Mouse (Mus musculus): ENCODE measurements around the gene Ankrd22.
"Not testable (repeated sequence)": the region's sequence is repeated elsewhere in the genome, so short reads cannot be mapped to it uniquely, and the experiment has no call there.

The Ankrd22 gene

GRCm38 (mm10) chr19:34165891-34166290 is at the start of gene Ankrd22:
Gene Ankrd22, minus strand, starts transcription at chr19:34166053.
- DNase-seq (ENCODE audit: low read depth), result peak; percentile 11

GRCm38 (mm10) chr19:34214136-34214535 is 48.3 kb upstream of the Ankrd22 start:
- DNase-seq (ENCODE audit: low read depth), result no peak

- DNase-seq (ENCODE audit: low read depth), result no peak
These were observed 47.4 kb upstream of the Ankrd22 start for GRCm38 (mm10) chr19:34213251-34213645.

GRCm38 (mm10) chr19:34212489-34213250 is 46.8 kb upstream of the Ankrd22 start:
- no peak for DNase-seq (ENCODE audit: low read depth)

- DNase-seq (ENCODE audit: low read depth), result no peak
These were observed 45.0 kb upstream of the Ankrd22 start for GRCm38 (mm10) chr19:34210841-34211240.

- DNase-seq (ENCODE audit: low read depth), result no peak
These were observed 44.2 kb upstream of the Ankrd22 start for GRCm38 (mm10) chr19:34209930-34210581.

- no peak for DNase-seq (ENCODE audit: low read depth)
These were observed 43.2 kb upstream of the Ankrd22 start for GRCm38 (mm10) chr19:34209031-34209430.

GRCm38 (mm10) chr19:34206760-34207440 is 41.0 kb upstream of the Ankrd22 start:
- DNase-seq (ENCODE audit: low read depth), result no peak

- not testable (repeated sequence) for DNase-seq (ENCODE audit: low read depth)
These were observed 40.3 kb upstream of the Ankrd22 start for GRCm38 (mm10) chr19:34206128-34206527.

GRCm38 (mm10) chr19:34202668-34203067 is 36.8 kb upstream of the Ankrd22 start:
- DNase-seq (ENCODE audit: low read depth), result no peak

GRCm38 (mm10) chr19:34199488-34199887 is 33.6 kb upstream of the Ankrd22 start:
- peak; percentile 11 for DNase-seq (ENCODE audit: low read depth)

GRCm38 (mm10) chr19:34198901-34199300 is 33.0 kb upstream of the Ankrd22 start:
- DNase-seq (ENCODE audit: low read depth), result no peak

- no peak for DNase-seq (ENCODE audit: low read depth)
These were observed 32.2 kb upstream of the Ankrd22 start for GRCm38 (mm10) chr19:34198066-34198465.

- DNase-seq (ENCODE audit: low read depth), result no peak
These were observed 29.2 kb upstream of the Ankrd22 start for GRCm38 (mm10) chr19:34195031-34195430.

GRCm38 (mm10) chr19:34194132-34194745 is 28.4 kb upstream of the Ankrd22 start:
- no peak for DNase-seq (ENCODE audit: low read depth)

- DNase-seq (ENCODE audit: low read depth), result no peak
These were observed 27.8 kb upstream of the Ankrd22 start for GRCm38 (mm10) chr19:34193683-34194082.

GRCm38 (mm10) chr19:34193149-34193548 is 27.3 kb upstream of the Ankrd22 start:
- no peak for DNase-seq (ENCODE audit: low read depth)

GRCm38 (mm10) chr19:34192008-34192963 is 26.4 kb upstream of the Ankrd22 start, which contains the start of gene Stambpl1:
Gene Stambpl1, plus strand, starts transcription at chr19:34192229.
- no peak for DNase-seq (ENCODE audit: low read depth)

GRCm38 (mm10) chr19:34191645-34192007 is 25.8 kb upstream of the Ankrd22 start:
- DNase-seq (ENCODE audit: low read depth), result no peak

- no peak for DNase-seq (ENCODE audit: low read depth)
These were observed 21.0 kb upstream of the Ankrd22 start for GRCm38 (mm10) chr19:34186845-34187244.

- no peak for DNase-seq (ENCODE audit: low read depth)
These were observed 16.6 kb upstream of the Ankrd22 start for GRCm38 (mm10) chr19:34182490-34182889.
